Mouse (Mus musculus) CH12F3 (cell line): ENCODE measurements around the gene Prkci.

Experiments used
- in situ Hi-C: fragments of 300-500 bp; cut with MboI; formaldehyde crosslinking; loops from 2 replicates; pipeline ENCODE4 v1.14.3; 2020; ENCODE audit warnings: low sequenced_read_pairs

The Prkci gene

GRCm38 (mm10) chr3:31037851-31038250 is 42.3 kb downstream of the Prkci start:
- in situ Hi-C loops = no loop called here

- in situ Hi-C loops = no loop called here
Observed at GRCm38 (mm10) chr3:31038689-31039088, 43.1 kb downstream of the Prkci start.

GRCm38 (mm10) chr3:31042992-31043391 is 47.4 kb downstream of the Prkci start:
- in situ Hi-C loops = no loop called here

- in situ Hi-C loops = no loop called here
Observed at GRCm38 (mm10) chr3:31047263-31047662, 51.7 kb downstream of the Prkci start.

- in situ Hi-C loops = no loop called here
Observed at GRCm38 (mm10) chr3:31049087-31049486, 53.5 kb downstream of the Prkci start.

- in situ Hi-C loops = no loop called here
Observed at GRCm38 (mm10) chr3:31050375-31050774, 54.8 kb downstream of the Prkci start.

GRCm38 (mm10) chr3:31051730-31052129 is 56.2 kb downstream of the Prkci start:
- in situ Hi-C loops = no loop called here

GRCm38 (mm10) chr3:31053191-31053590 is 57.6 kb downstream of the Prkci start:
- in situ Hi-C loops = no loop called here

GRCm38 (mm10) chr3:31054888-31055287 is 59.3 kb downstream of the Prkci start:
- in situ Hi-C loops = loop anchor here (5.0 kb wide), 1 partner anchor 77 kb away; no protein-coding TSS in a partner anchor

- in situ Hi-C loops = loop anchor here (5.0 kb wide), 1 partner anchor 76 kb away; no protein-coding TSS in a partner anchor
Observed at GRCm38 (mm10) chr3:31056047-31056650, 60.6 kb downstream of the Prkci start.

- in situ Hi-C loops = loop anchor here (5.0 kb wide), 1 partner anchor 75 kb away; no protein-coding TSS in a partner anchor
Observed at GRCm38 (mm10) chr3:31056651-31057627, 61.4 kb downstream of the Prkci start.

- in situ Hi-C loops = no loop called here
Observed at GRCm38 (mm10) chr3:31060745-31061102, 65.2 kb downstream of the Prkci start.

- in situ Hi-C loops = no loop called here
Observed at GRCm38 (mm10) chr3:31061103-31061785, 65.7 kb downstream of the Prkci start.

GRCm38 (mm10) chr3:31061786-31062120 is 66.2 kb downstream of the Prkci start:
- in situ Hi-C loops = no loop called here

GRCm38 (mm10) chr3:31062325-31062724 is 66.8 kb downstream of the Prkci start:
- in situ Hi-C loops = no loop called here

- in situ Hi-C loops = no loop called here
Observed at GRCm38 (mm10) chr3:31068482-31068881, 72.9 kb downstream of the Prkci start.

GRCm38 (mm10) chr3:31071804-31072203 is 76.3 kb downstream of the Prkci start:
- in situ Hi-C loops = no loop called here

- in situ Hi-C loops = no loop called here
Observed at GRCm38 (mm10) chr3:31075808-31076207, 80.3 kb downstream of the Prkci start.

- in situ Hi-C loops = no loop called here
Observed at GRCm38 (mm10) chr3:31077068-31077703, 81.6 kb downstream of the Prkci start.

- in situ Hi-C loops = no loop called here
Observed at GRCm38 (mm10) chr3:31079450-31079849, 83.9 kb downstream of the Prkci start.
